Mouse (Mus musculus) MEL (cell line): ENCODE results near the gene Serinc3. TPM values are rescaled to one million over a fixed set of nuclear protein-coding genes. Genes with fewer than 3 reads are reported as not detected.

Experiments used
- DNase-seq: peaks from one replicate; pipeline ENCODE4 v3.0.0; 2011; ENCODE audit warnings: low read depth, low spot score
- H3K27ac ChIP-seq: 2 replicates; pipeline ENCODE4 v1.5.1; 2012; ENCODE audit warnings: low read depth, mild to moderate bottlenecking, control low read depth, low read length, moderate library complexity; ENCODE audit not compliant: control insufficient read depth
- H3K27me3 ChIP-seq, 2 experiments: fragments of 150-350 bp in 1 of 2; sonication (generic) in 1 of 2; 2 replicates each; pipeline ENCODE4 v1.6.1; 2012; ENCODE audit warnings: low read length in 2 of 2, mild to moderate bottlenecking in 2 of 2, improper control_type of control experiment in 1 of 2, moderate library complexity in 1 of 2; ENCODE audit not compliant: insufficient read depth in 2 of 2, control insufficient read depth in 1 of 2
- H3K36me3 ChIP-seq, 2 experiments: 2 replicates each; pipeline ENCODE4 v1.6.1; 2012 to 2014; ENCODE audit warnings: low read length in 2 of 2, improper control_type of control experiment in 1 of 2, inconsistent platforms in 1 of 2, mild to moderate bottlenecking in 1 of 2; ENCODE audit not compliant: insufficient read depth in 2 of 2, control insufficient read depth in 1 of 2
- H3K4me1 ChIP-seq, 2 experiments: fragments of 150-350 bp in 1 of 2; sonication (generic) in 1 of 2; 2 replicates each; pipeline ENCODE4 v1.6.1; 2012; ENCODE audit warnings: low read length in 2 of 2, improper control_type of control experiment in 1 of 2, mild to moderate bottlenecking in 1 of 2; ENCODE audit not compliant: insufficient read depth in 2 of 2, control insufficient read depth in 1 of 2
- H3K4me3 ChIP-seq, 2 experiments: fragments of 150-350 bp in 1 of 2; sonication (generic) in 1 of 2; 2 replicates each; pipeline ENCODE4 v1.5.1; 2012; ENCODE audit warnings: low read depth in 2 of 2, low read length in 2 of 2, mild to moderate bottlenecking in 2 of 2, moderate library complexity in 2 of 2, control low read depth in 1 of 2, improper control_type of control experiment in 1 of 2; ENCODE audit not compliant: control insufficient read depth in 1 of 2, insufficient read depth in 1 of 2
- H3K79me2 ChIP-seq: 2 replicates; pipeline ENCODE4 v1.6.1; 2012; ENCODE audit warnings: mild to moderate bottlenecking, low read length, moderate library complexity; ENCODE audit not compliant: control insufficient read depth, poor library complexity, insufficient read depth
- H3K9ac ChIP-seq: 2 replicates; pipeline ENCODE4 v1.6.1; 2012; ENCODE audit warnings: low read depth, mild to moderate bottlenecking, control low read depth, low read length, moderate library complexity; ENCODE audit not compliant: control insufficient read depth, poor library complexity, severe bottlenecking
- H3K9me3 ChIP-seq: fragments of 150-350 bp; sonication (generic); replicated peaks from 2 replicates; pipeline ENCODE4 v1.6.1; 2012; ENCODE audit warnings: mild to moderate bottlenecking, low read length, improper control_type of control experiment, moderate library complexity; ENCODE audit not compliant: insufficient read depth
- BHLHE40 ChIP-seq: IDR thresholded peaks from 2 replicates; pipeline ENCODE4 v1.6.1; 2012; ENCODE audit warnings: low read depth, mild to moderate bottlenecking, inconsistent platforms, low read length, improper control_type of control experiment, borderline replicate concordance
- CHD1 ChIP-seq: IDR thresholded peaks from 2 replicates; pipeline ENCODE4 v1.6.1; 2012; ENCODE audit warnings: low read depth, mild to moderate bottlenecking, inconsistent platforms, low read length, improper control_type of control experiment
- CHD2 ChIP-seq: IDR thresholded peaks from 2 replicates; pipeline ENCODE4 v1.6.1; 2011; ENCODE audit warnings: low read length, improper control_type of control experiment
- CTCF ChIP-seq, 3 experiments: IDR thresholded peaks in 2 of 3; conservative IDR thresholded peaks in 1 of 3; 2 replicates each; pipeline ENCODE4 v1.5.1; 2011 to 2012; ENCODE audit warnings: low read length in 3 of 3, low read depth in 2 of 3, mild to moderate bottlenecking in 2 of 3, improper control_type of control experiment in 1 of 3, inconsistent platforms in 1 of 3, mixed read lengths in 1 of 3, moderate library complexity in 1 of 3; ENCODE audit not compliant: control insufficient read depth in 1 of 3, insufficient read depth in 1 of 3, poor library complexity in 1 of 3, severe bottlenecking in 1 of 3
- ELF1 ChIP-seq: IDR thresholded peaks from 2 replicates; pipeline ENCODE4 v1.6.1; 2014; ENCODE audit warnings: low read depth, mild to moderate bottlenecking, inconsistent platforms, low read length, improper control_type of control experiment, moderate library complexity
- EP300 ChIP-seq, 2 experiments: IDR thresholded peaks; 2 replicates each; pipeline ENCODE4 v1.6.1; 2011; ENCODE audit warnings: improper control_type of control experiment in 2 of 2, low read length in 2 of 2, low read depth in 1 of 2, mild to moderate bottlenecking in 1 of 2
- ETS1 ChIP-seq: IDR thresholded peaks from 2 replicates; pipeline ENCODE4 v1.6.1; 2012; ENCODE audit warnings: low read depth, mild to moderate bottlenecking, inconsistent platforms, low read length, improper control_type of control experiment, moderate library complexity
- GATA1 ChIP-seq: IDR thresholded peaks from 2 replicates; pipeline ENCODE4 v1.6.1; 2011; ENCODE audit warnings: low read depth, low read length, improper control_type of control experiment
- HCFC1 ChIP-seq: IDR thresholded peaks from 2 replicates; pipeline ENCODE4 v1.6.1; 2012; ENCODE audit warnings: low read depth, mild to moderate bottlenecking, inconsistent platforms, low read length, improper control_type of control experiment, moderate library complexity
- JUND ChIP-seq: IDR thresholded peaks from 2 replicates; pipeline ENCODE4 v1.6.1; 2011; ENCODE audit warnings: low read depth, mild to moderate bottlenecking, improper control_type of control experiment, low read length
- KAT2A ChIP-seq: conservative IDR thresholded peaks from 2 replicates; pipeline ENCODE4 v1.6.1; 2012; ENCODE audit warnings: low read depth, low read length, improper control_type of control experiment, inconsistent platforms
- MAFK ChIP-seq: IDR thresholded peaks from 2 replicates; pipeline ENCODE4 v1.6.1; 2011; ENCODE audit warnings: low read depth, mild to moderate bottlenecking, low read length, improper control_type of control experiment, borderline replicate concordance
- MAX ChIP-seq: IDR thresholded peaks from 2 replicates; pipeline ENCODE4 v1.6.1; 2011; ENCODE audit warnings: low read length, improper control_type of control experiment
- MAZ ChIP-seq: IDR thresholded peaks from 2 replicates; pipeline ENCODE4 v1.6.1; 2012; ENCODE audit warnings: low read depth, mild to moderate bottlenecking, inconsistent platforms, low read length, improper control_type of control experiment
- MEF2A ChIP-seq: IDR thresholded peaks from 2 replicates; pipeline ENCODE4 v1.6.1; 2014; ENCODE audit warnings: low read depth, mild to moderate bottlenecking, inconsistent platforms, low read length, improper control_type of control experiment; ENCODE audit not compliant: poor library complexity, insufficient replicate concordance, severe bottlenecking; ENCODE audit errors: extremely low read depth
- MXI1 ChIP-seq: IDR thresholded peaks from 2 replicates; pipeline ENCODE4 v1.6.1; 2011; ENCODE audit warnings: mild to moderate bottlenecking, low read depth, low read length, improper control_type of control experiment
- MYB ChIP-seq: IDR thresholded peaks from 2 replicates; pipeline ENCODE4 v1.6.1; 2011; ENCODE audit warnings: mild to moderate bottlenecking, low read depth, low read length, improper control_type of control experiment
- MYC ChIP-seq: IDR thresholded peaks from 2 replicates; pipeline ENCODE4 v1.6.1; 2011; ENCODE audit warnings: low read depth, mild to moderate bottlenecking, low read length, improper control_type of control experiment, moderate library complexity
- NELFE ChIP-seq: IDR thresholded peaks from 2 replicates; pipeline ENCODE4 v1.6.1; 2011; ENCODE audit warnings: low read depth, low read length, improper control_type of control experiment
- NRF1 ChIP-seq: IDR thresholded peaks from 2 replicates; pipeline ENCODE4 v1.6.1; 2014; ENCODE audit warnings: low read depth, mild to moderate bottlenecking, inconsistent platforms, low read length, improper control_type of control experiment, moderate library complexity; ENCODE audit not compliant: poor library complexity, insufficient read depth, severe bottlenecking
- POLR2A ChIP-seq, 2 experiments: IDR thresholded peaks; 2 replicates each; pipeline ENCODE4 v1.6.1; 2011 to 2012; ENCODE audit warnings: low read length in 2 of 2, mild to moderate bottlenecking in 2 of 2, control low read depth in 1 of 2, improper control_type of control experiment in 1 of 2, low read depth in 1 of 2, moderate library complexity in 1 of 2; ENCODE audit not compliant: control insufficient read depth in 1 of 2, insufficient read depth in 1 of 2, poor library complexity in 1 of 2
- POLR2AphosphoS2 ChIP-seq: IDR thresholded peaks from 2 replicates; pipeline ENCODE4 v1.6.1; 2011; ENCODE audit warnings: low read length, improper control_type of control experiment
- POLR2AphosphoS5 ChIP-seq: IDR thresholded peaks from 2 replicates; pipeline ENCODE4 v1.6.1; 2012; ENCODE audit warnings: low read depth, borderline replicate concordance, mild to moderate bottlenecking, inconsistent platforms, low read length, moderate library complexity, mixed read lengths
- RAD21 ChIP-seq: IDR thresholded peaks from 2 replicates; pipeline ENCODE4 v1.6.1; 2011; ENCODE audit warnings: mild to moderate bottlenecking, low read depth, low read length, improper control_type of control experiment
- RCOR1 ChIP-seq: IDR thresholded peaks from 2 replicates; pipeline ENCODE4 v1.6.1; 2012; ENCODE audit warnings: low read depth, mild to moderate bottlenecking, inconsistent platforms, low read length, improper control_type of control experiment
- SIN3A ChIP-seq: IDR thresholded peaks from 2 replicates; pipeline ENCODE4 v1.6.1; 2012; ENCODE audit warnings: low read length, improper control_type of control experiment, inconsistent platforms
- SMC3 ChIP-seq: IDR thresholded peaks from 2 replicates; pipeline ENCODE4 v1.6.1; 2011; ENCODE audit warnings: low read depth, low read length, improper control_type of control experiment
- TAL1 ChIP-seq: IDR thresholded peaks from 2 replicates; pipeline ENCODE4 v1.6.1; 2012; ENCODE audit warnings: mild to moderate bottlenecking, inconsistent platforms, low read length, moderate library complexity, mixed read lengths
- TBP ChIP-seq: IDR thresholded peaks from 2 replicates; pipeline ENCODE4 v1.8.0; 2011; ENCODE audit warnings: low read depth, low read length, improper control_type of control experiment
- UBTF ChIP-seq: IDR thresholded peaks from 2 replicates; pipeline ENCODE4 v1.6.1; 2012; ENCODE audit warnings: low read depth, mild to moderate bottlenecking, inconsistent platforms, low read length, improper control_type of control experiment, moderate library complexity, borderline replicate concordance; ENCODE audit not compliant: insufficient read depth
- USF1 ChIP-seq: IDR thresholded peaks from 2 replicates; pipeline ENCODE4 v1.6.1; 2014; ENCODE audit warnings: low read depth, mild to moderate bottlenecking, inconsistent platforms, low read length, improper control_type of control experiment, moderate library complexity
- USF2 ChIP-seq, 2 experiments: IDR thresholded peaks; 2 replicates each; pipeline ENCODE4 v1.6.1; 2011 to 2012; ENCODE audit warnings: improper control_type of control experiment in 2 of 2, low read length in 2 of 2, borderline replicate concordance in 1 of 2, inconsistent platforms in 1 of 2, low read depth in 1 of 2, mild to moderate bottlenecking in 1 of 2; ENCODE audit not compliant: insufficient read depth in 1 of 2
- ZC3H11A ChIP-seq: IDR thresholded peaks from 2 replicates; pipeline ENCODE4 v1.6.1; 2012; ENCODE audit warnings: low read depth, mild to moderate bottlenecking, inconsistent platforms, low read length, improper control_type of control experiment
- ZKSCAN1 ChIP-seq: IDR thresholded peaks from 2 replicates; pipeline ENCODE4 v1.6.1; 2012; ENCODE audit warnings: low read depth, mild to moderate bottlenecking, inconsistent platforms, low read length, improper control_type of control experiment, moderate library complexity
- ZMIZ1 ChIP-seq: IDR thresholded peaks from 2 replicates; pipeline ENCODE4 v1.6.1; 2012; ENCODE audit warnings: low read depth, mild to moderate bottlenecking, inconsistent platforms, low read length, improper control_type of control experiment, moderate library complexity
- ZNF384 ChIP-seq: IDR thresholded peaks from 2 replicates; pipeline ENCODE4 v1.6.1; 2012; ENCODE audit warnings: low read depth, mild to moderate bottlenecking, inconsistent platforms, low read length, improper control_type of control experiment
- polyA plus RNA-seq, 2 experiments: library from polyadenylated mRNA; stranded (reverse) in 1 of 2; unstranded in 1 of 2; fragments of >175 nt in 1 of 2; fragments of >200 nt in 1 of 2; gene quantifications; 2 replicates each; pipeline versions ENCODE4 v1.2.1 to v1.2.4; 2012; ENCODE audit warnings: low replicate concordance in 2 of 2, low read depth in 1 of 2; ENCODE audit not compliant: insufficient read length in 2 of 2, insufficient read depth in 1 of 2, missing spikeins in 1 of 2
- total RNA-seq: library from RNA; depleted of rRNA; stranded (reverse); fragments of 300-350 nt; gene quantifications from 2 replicates; pipeline ENCODE4 v1.2.3, GENCODE M21; 2012

Serinc3 gene
- total and polyA plus RNA-seq, 3 experiments, result 348 to 650 (median 637) TPM

- DNase-seq, result peak; percentile 72
- H3K27me3 ChIP-seq, result no peaks in the 10 kb centered on the region
- no peak overlapping the region for H3K4me3 ChIP-seq
- peaks cover 0 to 10% of the 10 kb centered on the region in 2 experiments; a peak in 2 of 4 replicates for H3K36me3 ChIP-seq
- no peak overlapping the region for H3K9ac ChIP-seq
- peaks cover 10 to 11% of the 10 kb centered on the region in 2 experiments for H3K4me1 ChIP-seq
- TF ChIP-seq ZMIZ1, result no peak
- no peak for TF ChIP-seq CHD1
- TF ChIP-seq MYB, result no peak
- TF ChIP-seq MYC, result no peak
- TF ChIP-seq GATA1, result no peak
- TF ChIP-seq CTCF (IDR thresholded peaks at IDR 0.05 in 2 of 3, conservative IDR thresholded peaks at IDR 0.05 in 1 of 3; ENCODE audit: control insufficient read depth in 1 of 3, insufficient read depth in 1 of 3, low read depth in 2 of 3, low read length in 3 of 3, poor library complexity in 1 of 3, severe bottlenecking in 1 of 3), result peak; percentile 32 to 75 (median 59); a peak in 5 of 6 replicates
- TF ChIP-seq ELF1, result no peak
- TF ChIP-seq SMC3, result peak; percentile 71
- no peak for TF ChIP-seq MEF2A
- TF ChIP-seq UBTF, result no peak
- no peak for TF ChIP-seq HCFC1
- TF ChIP-seq MAX, result no peak
- no peak for TF ChIP-seq TBP
- TF ChIP-seq KAT2A, result no peak
- no peak for TF ChIP-seq POLR2A (IDR thresholded peaks at IDR 0.05; ENCODE audit: control insufficient read depth in 1 of 2, insufficient read depth in 1 of 2, low read depth in 1 of 2, low read length in 2 of 2, poor library complexity in 1 of 2)
- no peak for TF ChIP-seq USF1
- no peak for TF ChIP-seq JUND
- no peak for TF ChIP-seq USF2 (IDR thresholded peaks at IDR 0.05; ENCODE audit: borderline replicate concordance in 1 of 2, insufficient read depth in 1 of 2, low read depth in 1 of 2, low read length in 2 of 2)
- no peak for TF ChIP-seq CHD2
- TF ChIP-seq POLR2AphosphoS5, result no peak
- no peak for TF ChIP-seq TAL1
- no peak for TF ChIP-seq ZKSCAN1
- no peak for TF ChIP-seq RCOR1
- TF ChIP-seq POLR2AphosphoS2, result no peak
- TF ChIP-seq ZC3H11A, result peak; percentile 36; the same call in 1 of the 2 replicates
- no peak for TF ChIP-seq MXI1
- no peak for TF ChIP-seq BHLHE40
- no peak for TF ChIP-seq MAZ
- no peak for TF ChIP-seq MAFK
- TF ChIP-seq ZNF384, result peak; percentile 60; the same call in 1 of the 2 replicates
- no peak for TF ChIP-seq EP300 (IDR thresholded peaks at IDR 0.05; ENCODE audit: low read depth in 1 of 2, low read length in 2 of 2)
- TF ChIP-seq RAD21, result peak; percentile 50
- TF ChIP-seq NELFE, result no peak
- no peak for TF ChIP-seq ETS1
- TF ChIP-seq SIN3A, result no peak
- TF ChIP-seq NRF1, result no peak
- H3K79me2 ChIP-seq, result no peaks in the 10 kb centered on the region
- H3K27ac ChIP-seq, result no peak overlapping the region
- no peaks in the 10 kb centered on the region for H3K9me3 ChIP-seq
These were observed 52.8 kb downstream of the Serinc3 start for GRCm38 (mm10) chr2:163592084-163592483.
